Mouse (Mus musculus) heart, postnatal 10 days (tissue): Measurements from ENCODE around the gene Smpdl3a. TPM values are rescaled to one million over a fixed set of nuclear protein-coding genes. Genes with fewer than 3 reads are reported as not detected.
A peak's percentile ranks its signal among the peaks of the same experiment; 100 is the strongest.

ENCODE experiments used
- DNase-seq, 2 experiments: peaks; one replicate each; pipeline ENCODE4 v3.0.0; 2021
- intact Hi-C: fragments of 180-260 bp; cut with DNase I; formaldehyde crosslinking; loops from one replicate; pipeline ENCODE4 v1.15.1; 2025
- total RNA-seq, 2 experiments: library from RNA; stranded (reverse); gene quantifications; 2 replicates each; pipeline ENCODE4 v1.2.3; 2021

The Smpdl3a gene
- 10 to 100 TPM; 51.7 to 52.9 TPM for total RNA-seq

DNA sequence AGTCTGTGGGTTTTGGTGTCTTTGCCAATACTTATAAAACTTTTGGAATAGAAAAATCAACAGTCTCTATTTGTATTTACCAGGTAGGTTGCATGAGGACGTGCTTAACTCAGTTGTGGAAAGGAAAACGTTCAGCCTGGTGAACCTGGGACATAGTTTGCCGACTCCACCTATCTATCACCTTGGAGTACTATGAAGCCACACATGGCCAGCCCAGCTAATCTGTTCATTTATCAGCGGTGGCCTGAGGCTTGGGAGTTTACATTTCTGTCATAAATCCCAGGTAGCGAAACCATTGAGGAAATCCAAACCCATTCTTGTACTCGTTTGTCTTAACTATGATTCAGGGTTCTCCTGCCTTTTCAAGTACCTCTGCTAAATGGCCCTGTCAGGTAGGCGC lies at the start of gene Smpdl3a:
Gene Smpdl3a, plus strand, starts transcription at position 318 of the 400 bp plus-strand sequence.
- intact Hi-C loops: no loop called here
- no peak for DNase-seq

- intact Hi-C loops: no loop called here
- DNase-seq: no peak
Observed at GRCm38 (mm10) chr10:57745452-57745851, 48.7 kb upstream of the Smpdl3a start.

DNA sequence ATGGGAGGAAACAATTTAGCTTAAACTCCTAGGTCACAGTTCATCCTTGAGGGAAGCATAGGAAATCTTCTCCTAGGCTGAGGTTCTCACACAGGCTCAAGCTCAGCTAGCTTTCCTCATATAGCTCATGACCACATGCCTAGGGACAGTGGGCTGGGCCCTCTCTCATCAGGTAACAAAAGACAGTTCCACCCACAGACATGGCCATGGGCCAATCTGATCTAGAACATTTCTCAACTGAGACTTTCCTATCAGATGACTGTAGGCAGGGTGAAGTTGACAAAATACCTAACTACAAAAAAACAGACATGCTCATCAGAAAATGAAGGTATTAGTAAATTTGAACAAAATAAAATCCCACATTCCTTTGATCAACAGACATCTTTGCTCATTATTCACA lies 47.0 kb upstream of the Smpdl3a start:
- intact Hi-C loops: no loop called here
- DNase-seq: no peak

GRCm38 (mm10) chr10:57753343-57753742 lies 40.8 kb upstream of the Smpdl3a start:
- intact Hi-C loops: no loop called here
- DNase-seq: no peak

- DNase-seq: no peak
- intact Hi-C loops: no loop called here
Observed at GRCm38 (mm10) chr10:57755201-57755736, 38.9 kb upstream of the Smpdl3a start.

GRCm38 (mm10) chr10:57758999-57759398 lies 35.1 kb upstream of the Smpdl3a start:
- no peak for DNase-seq
- intact Hi-C loops: no loop called here

DNA sequence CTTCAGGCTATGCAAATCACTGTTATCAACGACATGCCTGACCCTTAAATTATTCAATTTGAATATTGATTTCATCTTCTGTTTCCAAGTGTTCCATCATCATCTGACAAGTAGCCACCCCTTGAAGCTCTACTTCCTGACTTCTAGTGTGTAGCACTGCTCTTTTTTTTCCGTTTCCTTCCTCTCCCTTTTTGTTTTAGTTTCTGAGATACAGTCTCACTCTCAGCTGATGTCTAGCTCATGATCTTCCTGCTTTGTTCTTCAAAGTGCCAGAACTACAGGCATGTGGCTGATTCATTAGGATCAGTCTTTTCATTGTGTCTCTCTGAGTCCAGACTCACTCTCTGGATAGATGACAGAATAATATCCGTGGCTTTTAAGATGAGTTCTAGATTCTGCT lies 33.4 kb upstream of the Smpdl3a start:
- DNase-seq: no peak
- intact Hi-C loops: no loop called here

- intact Hi-C loops: no loop called here
- no peak for DNase-seq
Observed at GRCm38 (mm10) chr10:57763044-57763443, 31.1 kb upstream of the Smpdl3a start.

- intact Hi-C loops: no loop called here
- DNase-seq: no peak
Observed at GRCm38 (mm10) chr10:57783289-57784130, 10.6 kb upstream of the Smpdl3a start.

DNA sequence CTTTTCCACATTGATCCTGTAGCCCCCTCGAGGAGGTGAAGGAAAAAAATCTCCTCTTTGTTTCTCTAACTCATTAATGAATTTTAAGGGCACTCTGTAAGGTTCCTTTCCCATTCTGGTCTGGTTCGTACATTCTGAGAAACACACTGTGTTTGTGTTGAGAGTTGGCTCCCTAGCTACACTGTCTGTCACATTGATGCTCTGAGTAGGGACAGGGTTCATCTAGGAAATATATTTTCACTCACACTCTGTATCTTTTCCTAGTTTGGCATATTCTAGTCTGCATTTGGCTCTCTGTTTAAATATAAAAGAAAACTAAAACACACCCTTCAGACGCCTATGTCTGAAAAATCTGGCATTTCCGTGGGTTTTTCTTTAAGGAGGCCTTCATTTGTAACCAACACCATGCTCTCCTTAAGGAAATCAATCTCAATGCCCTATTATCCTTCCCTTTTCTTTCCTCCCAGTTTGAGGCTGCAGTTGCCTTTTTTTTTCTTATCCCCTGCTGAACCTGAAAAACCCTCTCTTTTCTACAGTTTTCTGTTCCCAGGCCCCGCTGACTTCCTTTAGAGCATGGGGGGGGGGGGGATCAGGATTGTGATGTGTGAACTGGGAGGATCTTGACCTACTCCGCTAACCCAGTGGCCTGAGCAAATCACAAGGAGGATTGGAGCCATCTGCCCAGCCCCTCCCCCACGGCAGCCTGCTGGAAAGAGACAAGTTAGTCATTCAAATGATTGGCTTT lies 9.8 kb upstream of the Smpdl3a start:
- peak; percentile 67 to 75 for DNase-seq
- intact Hi-C loops: no loop called here

- DNase-seq: no peak
- intact Hi-C loops: no loop called here
Observed at GRCm38 (mm10) chr10:57784876-57785150, 9.3 kb upstream of the Smpdl3a start, which contains the start of gene Fabp7. Gene Fabp7 (plus strand): TSS chr10:57784881.

GRCm38 (mm10) chr10:57785552-57785951 lies 8.6 kb upstream of the Smpdl3a start:
- intact Hi-C loops: no loop called here
- no peak for DNase-seq

GRCm38 (mm10) chr10:57792957-57793356 lies 1.2 kb upstream of the Smpdl3a start:
- intact Hi-C loops: no loop called here
- DNase-seq: no peak

DNA sequence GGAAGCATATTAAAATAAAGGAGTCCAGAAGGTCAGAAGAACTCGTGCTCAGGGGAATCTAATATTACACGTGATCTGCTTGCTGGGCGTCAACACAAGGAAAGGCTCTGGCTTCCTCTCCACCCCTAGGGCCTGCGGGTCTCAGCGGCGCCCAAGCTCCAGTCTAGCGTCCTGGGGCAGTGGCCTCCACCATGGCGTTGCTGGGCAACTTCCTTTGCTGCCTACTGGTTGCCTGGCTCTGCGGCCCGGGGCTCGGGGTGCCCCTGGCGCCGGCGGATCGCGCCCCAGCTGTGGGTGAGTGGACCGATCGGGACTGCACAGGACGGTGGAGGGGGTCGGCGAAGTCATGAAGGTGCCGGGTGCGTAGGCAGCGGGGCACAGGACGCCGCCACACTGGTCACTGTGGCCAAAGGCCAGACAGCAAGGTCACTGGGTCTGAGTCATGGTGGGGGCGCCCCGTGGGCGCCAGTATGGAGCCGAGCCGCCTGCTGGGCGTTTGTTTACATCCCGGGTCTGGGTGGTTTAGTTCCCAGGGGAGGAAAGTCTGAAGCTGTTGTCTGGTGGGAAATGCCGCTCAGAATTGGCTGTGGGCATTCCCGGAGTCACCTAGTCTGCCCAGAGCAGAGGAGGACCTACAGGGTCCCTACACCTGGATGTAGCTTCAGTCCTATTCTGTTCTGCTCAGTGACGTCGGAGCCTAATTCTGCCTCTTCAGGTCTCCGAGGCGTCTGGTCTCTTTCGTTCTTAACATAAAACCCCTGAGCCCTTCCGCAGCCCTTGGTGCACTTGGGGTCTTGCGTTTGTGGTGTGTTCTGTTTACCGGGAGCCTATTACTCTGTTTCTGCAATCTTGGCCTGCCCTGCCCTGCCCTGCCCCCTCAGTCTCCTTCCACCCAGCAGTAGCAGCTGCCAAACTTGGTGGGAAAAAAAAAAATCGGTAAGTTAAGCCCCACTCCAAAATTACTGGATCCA lies 641 bp downstream of the Smpdl3a start:
- peak; percentile 61 to 71 for DNase-seq
- intact Hi-C loops: loop anchor here (5.0 kb wide), 1 partner anchor 332 kb away; no protein-coding TSS in a partner anchor

DNA sequence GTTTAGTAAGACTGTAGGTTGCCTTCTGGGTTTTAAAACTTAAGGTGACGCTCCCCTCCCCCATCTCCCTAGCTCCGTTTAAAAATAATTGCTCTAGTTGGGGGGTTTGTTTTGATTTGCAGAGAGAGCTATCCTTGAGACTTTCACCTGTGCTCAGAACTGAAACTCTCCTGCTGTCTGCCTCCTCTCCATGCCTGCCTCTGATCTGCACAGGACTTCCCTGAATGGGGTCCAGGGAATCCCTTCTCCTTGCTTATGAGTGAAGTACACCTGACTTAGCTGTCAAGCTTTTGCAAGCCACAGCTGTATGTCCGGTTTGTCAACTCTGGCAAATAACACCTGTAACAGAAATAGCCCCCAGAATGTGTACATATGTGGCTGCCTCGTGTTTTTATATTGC lies 1.4 kb downstream of the Smpdl3a start:
- intact Hi-C loops: loop anchor here (5.0 kb wide), 1 partner anchor 333 kb away; no protein-coding TSS in a partner anchor
- no peak for DNase-seq

DNA sequence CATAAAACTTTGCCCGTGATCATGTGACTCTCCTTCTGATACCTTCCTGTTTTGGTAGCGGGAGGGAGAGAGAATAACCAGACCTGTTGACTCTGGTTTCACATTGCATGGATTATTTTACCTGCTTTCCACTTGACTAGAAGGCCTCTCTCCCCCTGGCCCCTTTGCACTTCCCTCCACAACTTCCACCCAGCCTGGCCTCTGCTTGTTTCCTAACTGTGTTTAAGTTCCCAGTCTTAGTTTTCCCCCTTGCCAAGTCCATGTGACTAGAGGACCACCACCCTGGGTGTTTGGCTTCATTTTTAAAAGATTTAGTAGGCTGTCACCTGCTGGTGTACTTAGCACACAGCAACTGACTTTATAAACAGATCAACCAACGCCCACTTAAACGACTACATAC lies 1.9 kb downstream of the Smpdl3a start:
- peak; percentile 29 to 48 for DNase-seq
- intact Hi-C loops: loop anchor here (1.0 to 5.0 kb wide), 2 partner anchors 53 to 334 kb away; no protein-coding TSS in a partner anchor

GRCm38 (mm10) chr10:57799486-57799885 lies 5.4 kb downstream of the Smpdl3a start:
- intact Hi-C loops: loop anchor here (5.0 kb wide), 1 partner anchor 337 kb away; no protein-coding TSS in a partner anchor
- DNase-seq: no peak

- no peak for DNase-seq
- intact Hi-C loops: no loop called here
Observed at GRCm38 (mm10) chr10:57807754-57808153, 13.6 kb downstream of the Smpdl3a start.

DNA sequence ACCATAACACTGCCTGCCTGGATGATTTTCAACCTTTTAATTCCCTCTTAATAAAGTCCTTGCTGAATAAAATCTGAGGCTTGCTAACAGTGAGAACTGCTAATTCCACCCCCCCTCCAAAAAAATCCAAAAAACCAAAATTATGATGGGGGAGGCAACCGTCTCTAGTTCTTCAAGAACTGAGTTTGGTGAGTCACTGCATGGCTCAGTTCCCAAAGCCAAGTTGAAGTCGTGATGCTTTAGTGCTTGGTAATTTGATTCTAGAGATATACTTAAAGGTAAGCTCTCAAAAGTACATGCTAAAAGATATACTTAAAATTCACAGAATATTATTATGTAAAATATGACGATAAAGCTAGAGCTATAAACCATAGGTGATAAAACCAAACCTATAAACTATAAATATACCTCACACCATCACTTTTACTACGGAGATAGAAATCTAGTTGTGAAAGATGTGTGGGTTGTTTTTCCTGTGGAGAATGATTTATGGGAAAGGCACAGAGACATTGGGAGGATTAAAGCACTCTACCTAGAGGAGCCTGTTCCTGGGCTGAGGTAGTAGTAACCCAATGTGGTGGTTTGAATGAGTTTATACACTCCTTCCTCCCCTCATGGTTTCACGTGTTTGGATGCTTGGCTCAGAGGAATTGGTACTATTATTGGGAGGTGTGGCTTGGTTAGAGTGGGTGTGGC lies 18.2 kb downstream of the Smpdl3a start:
- intact Hi-C loops: no loop called here
- DNase-seq: no peak

DNA sequence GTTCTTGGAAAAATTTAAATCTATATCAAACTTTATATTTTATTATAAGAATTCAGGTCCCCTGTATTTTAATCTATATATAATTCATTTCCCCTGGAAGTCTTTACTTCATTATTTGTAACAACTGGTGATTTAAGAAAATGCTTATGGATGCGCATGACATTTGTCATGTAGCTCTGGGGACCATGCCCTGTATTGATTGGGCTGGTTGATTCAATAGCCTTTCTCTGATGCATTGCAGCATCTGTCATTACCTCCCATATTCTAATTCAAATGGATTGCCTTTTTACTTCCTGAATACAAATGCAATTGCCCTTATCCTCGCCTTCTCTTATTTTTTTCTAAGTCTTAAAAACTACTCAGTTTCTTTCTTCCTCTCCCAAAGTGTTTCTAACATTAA lies 20.2 kb downstream of the Smpdl3a start:
- no peak for DNase-seq
- intact Hi-C loops: no loop called here
